In the genomic region with DNA sequence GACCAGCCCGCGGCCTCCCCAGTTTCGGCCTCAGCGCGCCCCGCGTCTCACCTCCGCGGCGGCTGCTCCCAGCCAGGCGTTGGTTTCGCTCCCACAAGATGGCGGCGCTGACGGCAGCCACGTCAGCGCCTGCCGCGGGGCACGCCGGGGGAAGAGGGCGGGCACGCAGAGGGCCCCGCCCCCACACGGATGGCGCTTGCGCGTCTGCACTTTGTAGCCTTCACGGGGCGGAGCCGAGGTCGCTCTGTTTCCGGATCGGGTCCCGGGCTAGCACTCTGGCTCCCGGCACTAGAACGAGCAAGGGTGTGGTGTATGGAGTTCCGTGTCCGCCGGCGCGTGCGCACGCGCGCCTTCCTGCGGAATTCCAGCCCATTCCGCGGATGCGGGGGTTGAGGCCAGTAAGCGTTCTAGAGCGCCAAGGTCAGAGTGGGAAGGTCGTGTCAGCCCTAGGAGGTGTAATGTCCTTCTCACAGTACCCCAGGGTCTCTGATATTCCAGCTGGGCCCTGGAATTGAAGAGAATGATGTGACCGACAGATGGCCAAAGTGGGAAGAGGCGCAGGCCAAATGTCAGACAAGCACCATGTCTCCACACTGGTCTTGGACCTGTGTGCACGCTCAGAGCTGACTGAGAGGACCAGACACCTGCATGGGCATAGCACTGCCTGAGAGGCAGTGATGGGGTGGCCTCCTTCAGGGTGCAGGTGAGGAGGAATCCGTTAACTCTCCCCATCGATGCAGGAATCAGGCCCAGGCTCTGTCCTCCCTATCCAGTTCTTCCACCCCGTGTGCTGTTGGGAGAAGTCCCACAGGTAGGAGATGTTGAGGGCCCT, we compare ENCODE assay signal across 8 mouse cellular contexts. TPM values are rescaled to one million over a fixed set of nuclear protein-coding genes. Genes with fewer than 3 reads are reported as not detected.
A peak's percentile ranks its signal among the peaks of the same experiment; 100 is the strongest.
DNase-seq lines count a peak whose midpoint lies in the region; ATAC-seq lines count a peak whose summit lies in the region.

Gene Arf1, minus strand, starts transcription at position 149 of the 832 bp plus-strand sequence.

- H3K9ac ChIP-seq in intestine, embryonic 14.5 days (ENCODE audit: low read length), result peak within 1 kb of the TSS; percentile 99

- H3K4me1 ChIP-seq in intestine, embryonic 14.5 days (replicated peaks; ENCODE audit: control insufficient read depth, insufficient read depth, low read length), result peaks cover 34% of the 10 kb centered on the region

- peak within 1 kb of the TSS; percentile 72 for H3K4me2 ChIP-seq in intestine, embryonic 14.5 days (ENCODE audit: low read length)

- no peaks in the 10 kb centered on the region for H3K9me3 ChIP-seq in intestine, embryonic 14.5 days (ENCODE audit: control insufficient read depth, low read length)

- peak; percentile 98 for ATAC-seq in intestine, embryonic 14.5 days (replicated peaks; ENCODE audit: low FRiP score, low TSS enrichment, low read depth)

- peaks cover 5% of the 10 kb centered on the region for H3K36me3 ChIP-seq in intestine, embryonic 14.5 days (ENCODE audit: control insufficient read depth, insufficient read depth, low read length)

- peak within 1 kb of the TSS; percentile 97 for H3K27ac ChIP-seq in intestine, embryonic 14.5 days (ENCODE audit: low read depth)

- intact Hi-C loops in left cerebral cortex, postnatal 14 days (cut with DNase I), result no loop called here

- no peaks in the 10 kb centered on the region for H3K27me3 ChIP-seq in intestine, embryonic 14.5 days (replicated peaks; ENCODE audit: control insufficient read depth, insufficient read depth, low read length)

- 6% methylated on average over 49 of the region's 59 CpGs for WGBS in intestine, embryonic 14.5 days

- H3K4me3 ChIP-seq in intestine, embryonic 14.5 days (ENCODE audit: low read depth, low read length), result peak within 1 kb of the TSS; percentile 69

- DNase-seq in adrenal gland, adult (ENCODE audit: inconsistent age in 2 of 2, low spot score in 1 of 2), result peak; percentile 98 to 99
- DNase-seq in embryo, embryonic 10.5 days (ENCODE audit: low spot score), result peak; percentile 97
- DNase-seq in gastrocnemius, postnatal 25 days, result peak; percentile 96
- DNase-seq in intestine, embryonic 14.5 days (ENCODE audit: low spot score), result peak; percentile 95
- DNase-seq in left cerebral cortex, postnatal 14 days (ENCODE audit: low spot score in 2 of 2), result peak; percentile 96 to 97
- DNase-seq in mesoderm, embryonic 11.5 days (ENCODE audit: low read depth, low spot score), result peak; percentile 98
- DNase-seq in right cerebral cortex, postnatal 36 days (ENCODE audit: low spot score in 2 of 2), result peak; percentile 95
- peak; percentile 97 for DNase-seq in yolk sac, embryonic 10.5 days (ENCODE audit: low spot score)

RNA-seq across cellular contexts. Expression of gene Arf1, which starts in this region (rescaled TPM):
- total RNA-seq in gastrocnemius, postnatal 25 days (2021), result 100 to 1,000 TPM; 193 to 199 TPM
- polyA plus RNA-seq in intestine, embryonic 14.5 days (2014; fragmentation: Nextera tagmentation; extraction: Ambion mirVana), result 618 and 641 TPM in 2 replicates
- 100 to 1,000 TPM; 417 to 455 TPM for total RNA-seq in left cerebral cortex, postnatal 14 days (2021)

Comparison
In these comparisons a context has a peak if more than half of its experiments do, and no peak if none do; other contexts are left out.
1. Peak in every context shown above with its lines: DNase-seq, ATAC-seq, H3K4me3 ChIP-seq and H3K27ac ChIP-seq.